ENCODE assay signal across 12 mouse cellular contexts in the genomic region with DNA sequence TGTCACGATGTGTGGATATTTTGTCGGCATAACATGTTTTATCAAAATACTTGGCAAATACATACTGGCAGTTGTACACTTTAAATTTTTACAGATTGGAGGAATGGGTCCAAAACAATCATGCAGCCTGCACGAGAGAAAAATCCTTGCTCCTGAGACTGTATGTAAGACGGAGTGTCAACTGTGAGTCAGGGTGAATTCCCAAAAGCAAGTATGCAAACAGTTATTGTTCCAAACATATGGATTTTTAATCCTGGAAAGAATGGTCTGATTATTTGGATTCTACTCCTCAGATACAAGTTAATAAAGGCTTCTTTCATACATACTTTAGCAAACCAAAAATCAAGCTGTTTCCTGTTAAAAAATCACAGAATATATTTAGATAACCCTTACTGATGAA.
"Had no signal": no experiment of that assay in that cellular context is flagged by ENCODE, and none has a peak within 500 bp of the region (broad histone marks: within the 10 kb centered on the region; RNA-seq: fewer than 3 reads in every experiment).

No protein-coding gene starts in this region.

- H3K4me3 ChIP-seq: limb, embryonic 10.5 days; midbrain, embryonic 10.5 days; stomach, embryonic 15.5 days had no signal

- H3K27ac ChIP-seq: limb, embryonic 10.5 days; midbrain, embryonic 10.5 days; stomach, embryonic 15.5 days had no signal

- H3K36me3 ChIP-seq: limb, embryonic 10.5 days; stomach, embryonic 15.5 days had no signal

- H3K9ac ChIP-seq: lung, embryonic 14.5 days; stomach, embryonic 15.5 days had no signal

- H3K27me3 ChIP-seq: stomach, embryonic 15.5 days had no signal

- H3K4me1 ChIP-seq: stomach, embryonic 15.5 days had no signal

- H3K4me2 ChIP-seq: liver, embryonic 11.5 days; lung, embryonic 14.5 days; stomach, embryonic 15.5 days had no signal

- DNase-seq: kidney, postnatal 25 days; layer of hippocampus, adult 9-11 months; lung, postnatal 10 days; lung, postnatal 4 days; right cerebral cortex, postnatal 14 days; thymus, adult 2 months; thymus, postnatal 25 days had no signal
